Mouse (Mus musculus): ENCODE measurements at regions not wholly inside any gene's neighbourhood (a gene's known extent, or its start where the extent isn't known, plus 50 kb on each side); places are given as distances from the start of the nearest gene placed in this dataset.

DNA sequence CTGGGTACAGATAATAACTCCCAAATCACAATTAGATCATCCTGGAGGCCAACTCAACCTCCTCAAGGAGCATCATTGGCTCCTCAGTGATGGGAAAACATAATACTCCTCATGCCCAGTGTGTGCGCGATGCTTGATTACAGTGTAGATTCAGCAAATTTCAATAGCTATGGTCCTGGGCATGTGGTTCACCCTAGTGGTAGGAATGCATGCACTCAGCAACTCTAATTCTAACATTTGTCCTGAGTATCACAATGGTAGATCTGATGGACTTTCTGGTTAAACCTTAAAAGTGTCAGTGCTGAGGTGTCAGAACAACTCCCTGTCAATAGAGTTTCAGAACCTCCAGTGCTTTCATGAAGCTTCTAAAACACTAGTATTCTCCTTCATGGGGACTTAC, 442.0 kb downstream of the Hsfy2 start:
- Histone ChIP-seq H3K9ac (ENCODE audit: low read length) (no peak overlapping the region), H3K27ac (replicated peaks in 1 of 2; ENCODE audit: control insufficient read depth in 1 of 2, insufficient read depth in 1 of 2, low read depth in 2 of 2, low read length in 2 of 2) (no peak overlapping the region), H3K4me2 (ENCODE audit: low read length) (no peak overlapping the region), H3K36me3 (ENCODE audit: control insufficient read depth, insufficient read depth, low read length) (no peaks in the 10 kb centered on the region), H3K4me3 (ENCODE audit: control insufficient read depth in 1 of 2, insufficient read depth in 1 of 2, low read depth in 1 of 2, low read length in 2 of 2) (no peak overlapping the region), H3K27me3 (ENCODE audit: control insufficient read depth, insufficient read depth, low read length) (no peaks in the 10 kb centered on the region), H3K4me1 (ENCODE audit: control insufficient read depth in 2 of 2, insufficient read depth in 2 of 2, low read length in 2 of 2) (no peaks in the 10 kb centered on the region), H3K9me3 (ENCODE audit: control insufficient read depth, low read length) (no peaks in the 10 kb centered on the region)
- no peak for ATAC-seq (ENCODE audit: insufficient number of reproducible peaks, insufficient read depth, low FRiP score, low read depth)
- 96% methylated on average over 2 of the region's 2 CpGs for WGBS

DNA sequence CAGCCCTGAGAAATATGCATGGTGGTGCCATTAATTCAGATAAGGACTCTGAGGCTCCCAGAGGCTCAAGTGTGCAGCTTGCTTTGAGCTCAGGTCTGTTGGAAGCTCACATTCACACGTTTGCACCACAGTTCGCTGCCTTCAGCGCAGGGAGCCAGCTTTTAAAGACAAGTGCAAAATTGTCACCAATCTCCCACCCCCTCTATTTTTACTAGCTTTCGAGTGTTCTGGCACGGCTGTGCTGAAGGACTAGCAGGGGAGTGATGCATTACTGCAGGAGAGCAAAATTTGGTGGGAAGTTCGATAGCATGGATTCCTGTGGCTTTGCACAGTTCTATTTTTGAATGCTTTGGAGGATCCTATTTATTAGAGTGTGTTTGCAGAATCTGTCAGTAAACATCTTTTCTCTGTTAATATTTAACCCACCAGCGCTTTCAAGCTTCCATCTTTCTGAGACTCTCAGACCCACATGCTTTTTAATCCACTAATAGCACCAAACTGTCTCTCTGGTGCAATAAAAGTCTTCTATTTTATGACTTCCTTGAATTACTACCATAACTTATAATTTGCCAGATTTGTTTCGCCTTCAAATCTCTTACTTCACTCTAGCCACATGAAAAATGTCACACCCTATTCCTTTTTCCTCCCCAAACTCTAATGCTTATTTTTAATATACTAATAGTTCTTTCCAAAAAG, 453.6 kb downstream of the Hsfy2 start:
- Histone ChIP-seq H3K36me3 (ENCODE audit: control insufficient read depth, insufficient read depth, low read length) (no peaks in the 10 kb centered on the region), H3K4me3 (ENCODE audit: control insufficient read depth in 1 of 2, insufficient read depth in 1 of 2, low read depth in 1 of 2, low read length in 2 of 2) (no peak overlapping the region), H3K27ac (replicated peaks in 1 of 2; ENCODE audit: control insufficient read depth in 1 of 2, insufficient read depth in 1 of 2, low read depth in 2 of 2, low read length in 2 of 2) (no peak overlapping the region), H3K9me3 (ENCODE audit: control insufficient read depth, low read length) (no peaks in the 10 kb centered on the region), H3K4me1 (ENCODE audit: control insufficient read depth in 2 of 2, insufficient read depth in 2 of 2, low read length in 2 of 2) (no peaks in the 10 kb centered on the region; a peak in 1 of 4 replicates), H3K27me3 (ENCODE audit: control insufficient read depth, insufficient read depth, low read length) (no peaks in the 10 kb centered on the region), H3K9ac (ENCODE audit: low read length) (no peak overlapping the region), H3K4me2 (ENCODE audit: low read length) (peak overlapping the region; percentile 18; the same call in 1 of the 2 replicates)
- ATAC-seq (ENCODE audit: insufficient number of reproducible peaks, insufficient read depth, low FRiP score, low read depth) = no peak
- WGBS = 51% methylated on average over 8 of the region's 8 CpGs

DNA sequence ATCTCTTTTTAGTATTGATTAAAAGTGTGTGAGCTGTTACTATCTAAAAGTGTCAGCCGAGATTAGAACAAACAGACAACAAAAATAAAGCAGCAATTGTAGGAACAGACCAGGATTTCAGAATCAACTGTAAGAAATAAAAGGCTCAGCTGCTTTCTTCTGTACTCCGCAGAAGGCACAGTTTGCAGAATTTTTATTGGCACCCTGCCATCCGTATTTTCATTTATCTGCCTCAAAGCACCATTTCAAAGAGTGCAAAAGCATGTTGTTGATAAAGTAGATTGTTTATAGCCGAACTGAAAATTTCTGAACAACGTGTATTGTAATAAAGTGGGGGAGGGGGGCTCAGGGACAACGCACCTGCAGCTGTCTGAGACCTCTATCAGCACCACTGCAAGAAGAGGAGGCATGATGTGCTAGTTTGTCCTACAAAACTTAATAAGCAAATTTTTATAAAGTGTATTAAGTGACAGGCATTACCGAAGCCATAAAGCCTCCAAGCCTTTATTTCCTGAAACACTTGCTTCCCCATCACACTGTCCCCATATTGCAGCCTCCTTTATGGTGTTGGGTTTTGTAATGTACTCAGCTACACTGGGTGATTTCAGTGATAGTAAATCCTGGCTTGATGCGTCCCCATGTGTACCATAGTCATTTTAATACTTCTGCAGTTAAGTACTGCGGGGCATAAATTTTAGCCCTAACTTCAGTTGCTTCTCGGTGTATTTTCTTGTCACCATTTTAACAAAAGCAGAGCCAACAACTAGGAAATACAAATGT, 457.8 kb downstream of the Hsfy2 start:
- Histone ChIP-seq H3K27ac (replicated peaks in 1 of 2; ENCODE audit: control insufficient read depth in 1 of 2, insufficient read depth in 1 of 2, low read depth in 2 of 2, low read length in 2 of 2) (no peak overlapping the region), H3K36me3 (ENCODE audit: control insufficient read depth, insufficient read depth, low read length) (no peaks in the 10 kb centered on the region), H3K9me3 (ENCODE audit: control insufficient read depth, low read length) (no peaks in the 10 kb centered on the region), H3K9ac (ENCODE audit: low read length) (no peak overlapping the region), H3K4me2 (ENCODE audit: low read length) (no peak overlapping the region), H3K4me1 (ENCODE audit: control insufficient read depth in 2 of 2, insufficient read depth in 2 of 2, low read length in 2 of 2) (no peaks in the 10 kb centered on the region; a peak in 1 of 4 replicates), H3K4me3 (ENCODE audit: control insufficient read depth in 1 of 2, insufficient read depth in 1 of 2, low read depth in 1 of 2, low read length in 2 of 2) (no peak overlapping the region), H3K27me3 (ENCODE audit: control insufficient read depth, insufficient read depth, low read length) (no peaks in the 10 kb centered on the region)
- ATAC-seq (ENCODE audit: insufficient number of reproducible peaks, insufficient read depth, low FRiP score, low read depth) = no peak
- 66% methylated on average over 10 of the region's 10 CpGs for WGBS

DNA sequence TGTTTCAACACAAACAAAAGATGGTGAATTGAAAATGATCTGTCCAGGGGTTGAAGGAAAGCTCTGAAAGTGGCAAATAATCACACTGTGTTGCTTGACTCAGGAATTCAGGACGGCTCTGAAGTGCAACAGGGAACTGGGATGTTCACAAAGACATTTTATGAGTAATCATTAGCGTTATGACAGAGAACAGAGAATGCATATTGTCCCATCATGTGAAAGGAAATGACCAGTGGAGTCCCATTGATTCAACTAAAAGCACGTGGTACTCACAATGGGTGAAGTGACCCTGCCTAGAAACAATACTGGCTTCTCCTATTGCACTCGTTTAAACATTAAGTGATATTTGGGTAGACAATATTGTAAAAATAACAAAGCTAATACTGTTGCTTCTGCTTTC, 466.1 kb downstream of the Hsfy2 start:
- no peak for ATAC-seq (ENCODE audit: insufficient number of reproducible peaks, insufficient read depth, low FRiP score, low read depth)
- no peak overlapping the region for H3K4me2 ChIP-seq (ENCODE audit: low read length)
- no peak overlapping the region for H3K4me3 ChIP-seq (ENCODE audit: control insufficient read depth in 1 of 2, insufficient read depth in 1 of 2, low read depth in 1 of 2, low read length in 2 of 2)
- H3K36me3 ChIP-seq (ENCODE audit: control insufficient read depth, insufficient read depth, low read length) = no peaks in the 10 kb centered on the region
- no peaks in the 10 kb centered on the region for H3K9me3 ChIP-seq (ENCODE audit: control insufficient read depth, low read length)
- no peak overlapping the region for H3K9ac ChIP-seq (ENCODE audit: low read length)
- H3K27me3 ChIP-seq (ENCODE audit: control insufficient read depth, insufficient read depth, low read length) = no peaks in the 10 kb centered on the region
- H3K4me1 ChIP-seq (ENCODE audit: control insufficient read depth in 2 of 2, insufficient read depth in 2 of 2, low read length in 2 of 2) = no peaks in the 10 kb centered on the region
- 66% methylated on average over 4 of the region's 4 CpGs for WGBS
- no peak overlapping the region for H3K27ac ChIP-seq (replicated peaks in 1 of 2; ENCODE audit: control insufficient read depth in 1 of 2, insufficient read depth in 1 of 2, low read depth in 2 of 2, low read length in 2 of 2)

DNA sequence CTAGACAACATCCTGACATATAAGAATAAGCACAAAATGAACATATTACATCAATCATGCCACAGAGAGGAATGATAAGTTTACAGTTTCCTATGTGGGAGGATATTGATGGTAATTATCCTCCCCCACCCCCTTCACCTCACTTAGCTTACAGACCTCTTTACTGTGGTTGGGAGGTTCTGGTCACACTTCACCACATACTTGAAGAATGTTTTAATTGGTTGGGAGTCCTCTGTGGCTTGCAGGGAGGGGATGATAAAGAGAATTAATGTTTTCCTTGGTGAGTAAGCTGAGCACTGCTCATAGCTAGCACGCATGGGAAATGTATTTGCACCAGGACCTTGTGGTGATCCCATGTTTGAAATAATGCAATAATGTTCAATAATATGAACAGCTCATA, 468.5 kb downstream of the Hsfy2 start:
- H3K36me3 ChIP-seq (ENCODE audit: control insufficient read depth, insufficient read depth, low read length) = no peaks in the 10 kb centered on the region
- H3K9ac ChIP-seq (ENCODE audit: low read length) = no peak overlapping the region
- H3K4me2 ChIP-seq (ENCODE audit: low read length) = no peak overlapping the region
- H3K4me1 ChIP-seq (ENCODE audit: control insufficient read depth in 2 of 2, insufficient read depth in 2 of 2, low read length in 2 of 2) = no peaks in the 10 kb centered on the region
- 71% methylated on average over 1 of the region's 1 CpGs for WGBS
- H3K27me3 ChIP-seq (ENCODE audit: control insufficient read depth, insufficient read depth, low read length) = no peaks in the 10 kb centered on the region
- H3K4me3 ChIP-seq (ENCODE audit: control insufficient read depth in 1 of 2, insufficient read depth in 1 of 2, low read depth in 1 of 2, low read length in 2 of 2) = no peak overlapping the region
- H3K9me3 ChIP-seq (ENCODE audit: control insufficient read depth, low read length) = no peaks in the 10 kb centered on the region
- no peak overlapping the region for H3K27ac ChIP-seq (replicated peaks in 1 of 2; ENCODE audit: control insufficient read depth in 1 of 2, insufficient read depth in 1 of 2, low read depth in 2 of 2, low read length in 2 of 2)
- ATAC-seq (ENCODE audit: insufficient number of reproducible peaks, insufficient read depth, low FRiP score, low read depth) = no peak

DNA sequence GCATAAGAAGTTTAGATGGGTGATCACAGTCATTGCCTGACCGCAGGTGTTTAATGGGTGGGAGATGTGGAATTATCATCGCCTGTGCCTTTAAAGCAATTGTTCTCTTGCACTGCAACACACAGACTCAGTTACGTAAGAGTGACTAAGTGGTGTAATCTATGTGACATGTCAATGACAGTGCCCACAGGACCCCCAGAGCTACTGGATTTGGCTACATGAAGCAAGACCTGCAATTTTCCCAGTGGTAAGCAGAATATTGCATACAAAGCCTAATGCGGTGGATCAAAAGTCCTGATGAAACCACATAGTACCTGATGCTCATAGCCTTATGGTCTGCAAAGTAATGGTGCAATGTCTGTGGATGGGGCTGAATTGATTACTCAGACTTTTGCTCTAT, 469.2 kb downstream of the Hsfy2 start:
- Histone ChIP-seq H3K4me1 (ENCODE audit: control insufficient read depth in 2 of 2, insufficient read depth in 2 of 2, low read length in 2 of 2) (no peaks in the 10 kb centered on the region), H3K36me3 (ENCODE audit: control insufficient read depth, insufficient read depth, low read length) (no peaks in the 10 kb centered on the region), H3K9me3 (ENCODE audit: control insufficient read depth, low read length) (no peaks in the 10 kb centered on the region), H3K27ac (replicated peaks in 1 of 2; ENCODE audit: control insufficient read depth in 1 of 2, insufficient read depth in 1 of 2, low read depth in 2 of 2, low read length in 2 of 2) (no peak overlapping the region), H3K27me3 (ENCODE audit: control insufficient read depth, insufficient read depth, low read length) (no peaks in the 10 kb centered on the region), H3K4me2 (ENCODE audit: low read length) (no peak overlapping the region), H3K4me3 (ENCODE audit: control insufficient read depth in 1 of 2, insufficient read depth in 1 of 2, low read depth in 1 of 2, low read length in 2 of 2) (no peak overlapping the region), H3K9ac (ENCODE audit: low read length) (no peak overlapping the region)
- no peak for ATAC-seq (ENCODE audit: insufficient number of reproducible peaks, insufficient read depth, low FRiP score, low read depth)
- 81% methylated on average over 4 of the region's 4 CpGs for WGBS

DNA sequence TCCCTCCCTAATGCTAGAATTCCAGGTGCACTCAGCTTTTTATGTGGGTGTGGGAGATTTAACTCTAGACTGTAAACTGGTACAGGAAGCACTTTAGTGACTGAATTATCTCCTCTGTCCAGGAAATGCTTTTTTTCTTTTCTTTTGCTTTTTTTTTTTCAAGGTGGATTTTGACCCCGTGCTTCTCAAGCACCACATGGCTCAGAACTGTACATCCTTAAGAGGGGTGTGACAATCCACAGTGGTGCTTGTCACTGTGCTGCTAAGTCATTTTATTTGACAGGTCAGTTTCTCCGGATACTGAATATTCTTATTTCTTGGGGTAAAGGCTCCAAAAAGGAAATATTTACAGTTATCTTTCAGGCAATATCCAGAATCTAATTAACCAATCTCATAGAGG, 472.0 kb downstream of the Hsfy2 start:
- no peak overlapping the region for H3K27ac ChIP-seq (replicated peaks in 1 of 2; ENCODE audit: control insufficient read depth in 1 of 2, insufficient read depth in 1 of 2, low read depth in 2 of 2, low read length in 2 of 2)
- no peak for ATAC-seq (ENCODE audit: insufficient number of reproducible peaks, insufficient read depth, low FRiP score, low read depth)
- H3K9me3 ChIP-seq (ENCODE audit: control insufficient read depth, low read length) = no peaks in the 10 kb centered on the region
- H3K4me1 ChIP-seq (ENCODE audit: control insufficient read depth in 2 of 2, insufficient read depth in 2 of 2, low read length in 2 of 2) = no peaks in the 10 kb centered on the region
- H3K4me3 ChIP-seq (ENCODE audit: control insufficient read depth in 1 of 2, insufficient read depth in 1 of 2, low read depth in 1 of 2, low read length in 2 of 2) = no peak overlapping the region
- H3K27me3 ChIP-seq (ENCODE audit: control insufficient read depth, insufficient read depth, low read length) = no peaks in the 10 kb centered on the region
- no peaks in the 10 kb centered on the region for H3K36me3 ChIP-seq (ENCODE audit: control insufficient read depth, insufficient read depth, low read length)
- H3K4me2 ChIP-seq (ENCODE audit: low read length) = no peak overlapping the region
- 73% methylated on average over 2 of the region's 2 CpGs for WGBS
- no peak overlapping the region for H3K9ac ChIP-seq (ENCODE audit: low read length)

All from heart, embryonic 14.5 days (tissue).